Mouse (Mus musculus): ENCODE measurements around the gene Arsg.

DNA sequence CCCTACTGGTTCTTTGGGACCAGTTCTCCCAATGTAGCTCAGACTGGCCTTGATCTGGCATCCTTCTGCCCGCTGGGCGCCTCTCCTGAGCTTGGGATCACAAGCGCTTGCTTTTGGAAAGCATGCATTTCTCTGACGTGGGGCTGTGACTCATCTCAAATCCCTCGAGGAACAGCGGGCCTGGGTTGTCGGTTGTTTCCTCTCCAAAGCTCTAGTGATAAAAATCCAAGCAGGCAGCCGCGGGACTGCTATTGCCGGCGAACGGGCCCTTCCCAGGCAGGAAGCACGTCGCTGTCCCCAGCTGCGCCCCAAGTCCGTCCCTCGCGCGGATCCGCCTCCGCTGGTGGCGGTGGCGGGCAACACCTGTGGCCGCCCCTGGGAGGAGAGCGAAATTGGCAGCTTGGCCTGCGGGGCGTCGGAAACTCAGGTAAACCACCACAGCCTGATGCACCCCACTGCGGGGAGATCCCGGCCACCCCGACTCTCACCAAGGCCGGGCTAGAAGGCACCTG is 33.3 kb upstream of the Arsg start:
- TF ChIP-seq POLR2A (IDR thresholded peaks at IDR 0.05; ENCODE audit: extremely low read depth, insufficient read depth, low read length) (0 out of 2 replicates have a peak, but pooled peaks have one; percentile 6), CTCF (IDR thresholded peaks at IDR 0.05; ENCODE audit: extremely low read depth, insufficient read depth, low read length) (no peak)
